Mouse (Mus musculus) hindbrain, postnatal 0 days (tissue): ENCODE results near the gene Tnfrsf18. TPM values are rescaled to one million over a fixed set of nuclear protein-coding genes. Genes with fewer than 3 reads are reported as not detected.

Experiments used
- ATAC-seq: fragments of 200-750 bp; cut with Nextera tagmentation; 2 replicates; pipeline ENCODE4 v1.8.0; 2017; ENCODE audit warnings: mild to moderate bottlenecking, moderate TSS enrichment, moderate library complexity
- DNase-seq: peaks from one replicate; pipeline ENCODE4 v3.0.0-alpha.2; 2015; ENCODE audit warnings: low spot score
- H3K27ac ChIP-seq: fragments of 300-500 bp; sonication (generic); 2 replicates; pipeline ENCODE4 v1.5.1; 2014; ENCODE audit warnings: mild to moderate bottlenecking
- H3K27me3 ChIP-seq: fragments of 300-500 bp; sonication (generic); 2 replicates; pipeline ENCODE4 v1.6.1; 2014; ENCODE audit warnings: low read length, mixed read lengths; ENCODE audit not compliant: insufficient read depth
- H3K36me3 ChIP-seq: fragments of 300-500 bp; sonication (generic); 2 replicates; pipeline ENCODE4 v1.6.1; 2014; ENCODE audit warnings: low read length, mixed read lengths; ENCODE audit not compliant: insufficient read depth
- H3K4me1 ChIP-seq: fragments of 300-500 bp; sonication (generic); 2 replicates; pipeline ENCODE4 v1.6.1; 2014; ENCODE audit warnings: antibody characterized with exemption, low read length, mixed read lengths; ENCODE audit not compliant: insufficient read depth
- H3K4me2 ChIP-seq: fragments of 300-500 bp; sonication (generic); 2 replicates; pipeline ENCODE4 v1.6.1; 2014; ENCODE audit warnings: low read depth, mild to moderate bottlenecking, low read length, moderate library complexity, mixed read lengths
- H3K4me3 ChIP-seq: fragments of 300-500 bp; sonication (generic); 2 replicates; pipeline ENCODE4 v1.5.1; 2014; ENCODE audit warnings: low read length
- H3K9ac ChIP-seq: fragments of 300-500 bp; sonication (generic); replicated peaks from 2 replicates; pipeline ENCODE4 v1.6.1; 2014; ENCODE audit warnings: mild to moderate bottlenecking, low read length, moderate library complexity, mixed read lengths
- H3K9me3 ChIP-seq: fragments of 300-500 bp; sonication (generic); 2 replicates; pipeline ENCODE4 v1.6.1; 2016; ENCODE audit warnings: low read length, mixed read lengths
- CTCF ChIP-seq: IDR thresholded peaks from 2 replicates; pipeline ENCODE4 v1.5.1; 2016; ENCODE audit warnings: antibody characterized with exemption, control low read depth, low read depth
- WGBS: fragments of 180-500 bp; shearing (Covaris S2); extraction: QIAGEN DNeasy Blood & Tissue Kit; methylation state at CpG from one replicate; pipeline ENCODE4 v1.1.7; 2014; 5-methylcytosine and 5-hydroxymethylcytosine counted together
- polyA plus RNA-seq: library from polyadenylated mRNA; unstranded; fragments of >200 nt; fragmentation: Nextera tagmentation; extraction: Ambion mirVana; gene quantifications from 2 replicates; pipeline ENCODE4 v1.2.1, GENCODE M21; 2015
- total RNA-seq: library from RNA; depleted of rRNA; stranded (reverse); fragments of >200 nt; gene quantifications from 2 replicates; pipeline ENCODE4 v1.2.3, GENCODE M21; 2014

The Tnfrsf18 gene
- total and polyA plus RNA-seq, 2 experiments from 2014 or later = 0.16 to 1.4 TPM

GRCm38 (mm10) chr4:155992906-155993547 is 32.9 kb upstream of the Tnfrsf18 start:
- DNase-seq (peak; percentile 98), ATAC-seq (peak; percentile 88)
- H3K9ac ChIP-seq = peak overlapping the region; percentile 67
- 0% methylated on average over 70 of the region's 70 CpGs for WGBS
- peak; percentile 29; the same call in 1 of the 2 replicates for TF ChIP-seq CTCF
- H3K36me3 ChIP-seq = peaks cover 18% of the 10 kb centered on the region
- peak overlapping the region; percentile 69 for H3K4me2 ChIP-seq
- no peaks in the 10 kb centered on the region for H3K27me3 ChIP-seq
- H3K4me1 ChIP-seq = peaks cover 9% of the 10 kb centered on the region
- no peaks in the 10 kb centered on the region for H3K9me3 ChIP-seq
- peak overlapping the region; percentile 82 for H3K4me3 ChIP-seq
- peak overlapping the region; percentile 95 for H3K27ac ChIP-seq

DNA sequence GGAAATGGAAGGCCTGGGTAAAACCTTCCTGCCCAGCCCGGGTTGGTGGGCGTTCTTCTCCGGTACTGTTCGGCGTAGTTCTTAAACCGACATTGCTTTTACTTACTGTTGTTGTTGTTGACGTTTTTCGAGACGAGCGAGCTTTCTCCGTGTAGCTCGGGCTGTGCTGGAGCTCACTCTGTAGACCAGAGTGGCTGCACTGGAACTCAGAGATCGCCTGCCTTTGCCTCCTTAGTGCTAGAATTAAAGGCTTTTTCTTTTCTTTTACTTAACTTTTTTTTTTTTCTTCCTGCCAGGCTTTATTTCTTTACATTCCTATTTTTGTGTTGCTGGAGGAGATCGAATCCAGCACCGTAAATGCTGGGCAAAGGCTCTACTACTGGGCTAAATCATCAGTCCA is 32.4 kb upstream of the Tnfrsf18 start:
- peak overlapping the region; percentile 67 for H3K9ac ChIP-seq
- peak overlapping the region; percentile 82 for H3K4me3 ChIP-seq
- DNase-seq (no peak), ATAC-seq (no peak)
- no peak for TF ChIP-seq CTCF
- H3K4me2 ChIP-seq = peak overlapping the region; percentile 69
- no peaks in the 10 kb centered on the region for H3K9me3 ChIP-seq
- H3K36me3 ChIP-seq = peaks cover 19% of the 10 kb centered on the region
- peaks cover 9% of the 10 kb centered on the region for H3K4me1 ChIP-seq
- WGBS = 5% methylated on average over 15 of the region's 15 CpGs
- H3K27ac ChIP-seq = peak overlapping the region; percentile 95
- no peaks in the 10 kb centered on the region for H3K27me3 ChIP-seq

- no peak overlapping the region for H3K4me2 ChIP-seq
- H3K4me3 ChIP-seq = no peak overlapping the region
- no peaks in the 10 kb centered on the region for H3K4me1 ChIP-seq
- WGBS = 97% methylated on average over 3 of the region's 3 CpGs
- no peak overlapping the region for H3K27ac ChIP-seq
- ATAC-seq = no peak
- H3K9me3 ChIP-seq = no peaks in the 10 kb centered on the region
- H3K27me3 ChIP-seq = no peaks in the 10 kb centered on the region
- TF ChIP-seq CTCF = no peak
- no peak overlapping the region for H3K9ac ChIP-seq
- no peak for DNase-seq
- H3K36me3 ChIP-seq = peaks cover 73% of the 10 kb centered on the region
Observed at GRCm38 (mm10) chr4:156004109-156004508, 21.9 kb upstream of the Tnfrsf18 start.

GRCm38 (mm10) chr4:156008369-156008768 is 17.6 kb upstream of the Tnfrsf18 start:
- Histone ChIP-seq H3K36me3 (peaks cover 70% of the 10 kb centered on the region), H3K9me3 (no peaks in the 10 kb centered on the region), H3K9ac (no peak overlapping the region), H3K4me1 (no peaks in the 10 kb centered on the region), H3K4me3 (no peak overlapping the region), H3K4me2 (no peak overlapping the region), H3K27me3 (no peaks in the 10 kb centered on the region), H3K27ac (no peak overlapping the region)
- WGBS = 98% methylated on average over 4 of the region's 4 CpGs
- DNase-seq (no peak), ATAC-seq (no peak)
- no peak for TF ChIP-seq CTCF

GRCm38 (mm10) chr4:156013637-156014036 is 12.3 kb upstream of the Tnfrsf18 start, which contains the start of gene Tnfrsf4:
Gene Tnfrsf4 (plus strand): TSS chr4:156013843.
- ATAC-seq (no peak), DNase-seq (no peak)
- TF ChIP-seq CTCF = no peak
- Histone ChIP-seq H3K27ac (no peak within 1 kb of the TSS), H3K4me3 (no peak within 1 kb of the TSS), H3K4me1 (no peaks in the 10 kb centered on the region), H3K9ac (no peak within 1 kb of the TSS), H3K4me2 (no peak within 1 kb of the TSS), H3K36me3 (peaks cover 38% of the 10 kb centered on the region), H3K9me3 (no peaks in the 10 kb centered on the region), H3K27me3 (no peaks in the 10 kb centered on the region)
- 89% methylated on average over 8 of the region's 8 CpGs for WGBS

DNA sequence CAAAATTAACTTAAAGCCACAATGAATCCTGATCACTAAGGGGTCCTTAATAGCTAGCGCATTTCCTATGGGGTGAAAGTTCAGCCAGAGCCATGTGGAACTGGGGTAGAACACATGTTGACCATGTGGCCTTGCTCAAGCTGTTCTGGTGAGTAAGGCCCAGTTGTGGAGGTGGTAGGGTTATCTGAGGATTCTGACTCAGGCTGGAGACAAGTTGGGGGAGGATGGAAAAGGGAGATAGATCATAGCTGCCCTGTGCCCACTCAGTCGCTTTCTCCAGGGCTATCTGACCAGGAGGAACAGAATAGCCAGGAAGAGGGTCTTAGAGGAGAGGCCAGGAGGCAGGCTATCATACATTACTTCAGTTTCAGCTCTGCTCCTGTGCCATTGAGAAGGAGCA is 11.5 kb upstream of the Tnfrsf18 start:
- Histone ChIP-seq H3K4me3 (no peak overlapping the region), H3K27me3 (no peaks in the 10 kb centered on the region), H3K9ac (no peak overlapping the region), H3K4me2 (no peak overlapping the region), H3K9me3 (no peaks in the 10 kb centered on the region), H3K4me1 (no peaks in the 10 kb centered on the region), H3K36me3 (peaks cover 30% of the 10 kb centered on the region), H3K27ac (no peak overlapping the region)
- 94% methylated on average over 2 of the region's 2 CpGs for WGBS
- no peak for TF ChIP-seq CTCF
- ATAC-seq = no peak
- DNase-seq = no peak

DNA sequence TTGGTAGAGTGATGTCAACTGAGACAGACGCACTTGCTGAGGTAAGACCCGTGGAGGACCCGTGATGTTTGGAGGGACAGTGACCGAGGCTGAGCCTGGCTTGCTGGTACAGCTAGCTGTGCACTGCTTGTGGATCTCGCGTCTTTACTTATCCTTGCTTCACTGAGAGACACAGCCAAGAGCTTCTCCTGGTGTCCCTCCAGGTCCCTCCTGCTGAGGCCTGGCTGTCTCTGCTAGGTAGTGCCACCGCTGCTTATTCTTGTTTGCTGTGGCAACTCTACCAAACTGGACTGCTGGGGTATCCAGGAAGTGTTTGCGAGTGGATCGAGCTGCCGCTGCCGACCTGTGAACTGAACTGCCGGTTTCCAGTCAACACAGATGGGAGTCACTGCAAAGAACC is 6.2 kb upstream of the Tnfrsf18 start:
- DNase-seq = no peak
- Histone ChIP-seq H3K36me3 (0 out of 2 replicates have a peak, but pooled peaks cover 4% of the 10 kb centered on the region), H3K4me1 (no peaks in the 10 kb centered on the region), H3K27me3 (no peaks in the 10 kb centered on the region), H3K9ac (no peak overlapping the region), H3K4me3 (no peak overlapping the region), H3K4me2 (no peak overlapping the region), H3K9me3 (no peaks in the 10 kb centered on the region), H3K27ac (no peak overlapping the region)
- ATAC-seq = no peak
- TF ChIP-seq CTCF = no peak
- 88% methylated on average over 12 of the region's 12 CpGs for WGBS
